Comparison of ENCODE assay signal across 8 mouse cellular contexts in genomic region chr9:64769066-64769695, GRCm38 (mm10). TPM values are rescaled to one million over a fixed set of nuclear protein-coding genes. Genes with fewer than 3 reads are reported as not detected.
DNase-seq lines count a peak whose midpoint lies in the region; ATAC-seq and TF ChIP-seq lines count a peak whose summit lies in the region.

No protein-coding gene starts in this region.

- no peaks in the 10 kb centered on the region for H3K27me3 ChIP-seq in forebrain, postnatal 0 days (ENCODE audit: insufficient read depth, low read length)
- H3K27me3 ChIP-seq in forebrain, embryonic 13.5 days = no peaks in the 10 kb centered on the region
- no peaks in the 10 kb centered on the region for H3K27me3 ChIP-seq in embryonic facial prominence, embryonic 15.5 days

- peak; percentile 62 for DNase-seq in forebrain, postnatal 0 days
- peak; percentile 35 for DNase-seq in lung, adult 2 months
- no peak for DNase-seq in lung, postnatal 25 days (ENCODE audit: low spot score)
- DNase-seq in adrenal gland, postnatal 25 days = peak; percentile 42

- H3K4me3 ChIP-seq in forebrain, postnatal 0 days (ENCODE audit: low read depth, low read length) = no peak overlapping the region
- no peak overlapping the region for H3K4me3 ChIP-seq in forebrain, embryonic 13.5 days
- no peak overlapping the region for H3K4me3 ChIP-seq in lung, adult 2 months (replicated peaks; ENCODE audit: extremely low read depth, low read depth, low read length)
- no peak overlapping the region for H3K4me3 ChIP-seq in embryonic facial prominence, embryonic 15.5 days (replicated peaks)

- H3K36me3 ChIP-seq in forebrain, postnatal 0 days (ENCODE audit: insufficient read depth) = no peaks in the 10 kb centered on the region
- H3K36me3 ChIP-seq in forebrain, embryonic 13.5 days (ENCODE audit: poor library complexity, severe bottlenecking) = no peaks in the 10 kb centered on the region
- no peaks in the 10 kb centered on the region for H3K36me3 ChIP-seq in embryonic facial prominence, embryonic 15.5 days

- 0 out of 2 replicates have a peak overlapping the region, but pooled peaks have one; percentile 45 for H3K27ac ChIP-seq in forebrain, postnatal 0 days (ENCODE audit: low read depth, low read length)
- no peak overlapping the region for H3K27ac ChIP-seq in forebrain, embryonic 13.5 days
- peak overlapping the region; percentile 71 for H3K27ac ChIP-seq in embryonic facial prominence, embryonic 15.5 days (replicated peaks)

- WGBS in forebrain, postnatal 0 days = 27% methylated on average over 9 of the region's 9 CpGs
- 43% methylated on average over 9 of the region's 9 CpGs for WGBS in forebrain, embryonic 13.5 days
- 52% methylated on average over 9 of the region's 9 CpGs for WGBS in lung, adult 2 months
- 23% methylated on average over 9 of the region's 9 CpGs for WGBS in embryonic facial prominence, embryonic 15.5 days

- no peak overlapping the region for H3K4me2 ChIP-seq in forebrain, postnatal 0 days (ENCODE audit: low read depth)
- H3K4me2 ChIP-seq in forebrain, embryonic 13.5 days = no peak overlapping the region
- no peak overlapping the region for H3K4me2 ChIP-seq in embryonic facial prominence, embryonic 15.5 days (replicated peaks)

- H3K4me1 ChIP-seq in forebrain, postnatal 0 days (ENCODE audit: insufficient read depth) = no peaks in the 10 kb centered on the region
- no peaks in the 10 kb centered on the region; the same call in 1 of the 2 replicates for H3K4me1 ChIP-seq in forebrain, embryonic 13.5 days
- no peaks in the 10 kb centered on the region for H3K4me1 ChIP-seq in lung, adult 2 months (ENCODE audit: control insufficient read depth, insufficient read depth, low read length)
- no peaks in the 10 kb centered on the region for H3K4me1 ChIP-seq in embryonic facial prominence, embryonic 15.5 days

- peak; percentile 47; the same call in 1 of the 2 replicates for ATAC-seq in forebrain, postnatal 0 days
- no peak for ATAC-seq in forebrain, embryonic 13.5 days
- no peak for ATAC-seq in embryonic facial prominence, embryonic 15.5 days (ENCODE audit: insufficient number of reproducible peaks, low FRiP score, low TSS enrichment, low read depth)
- ATAC-seq in megakaryocyte progenitor cell, adult 5-6 weeks (replicated peaks; ENCODE audit: poor library complexity) = 0 out of 2 replicates have a peak, but pooled peaks have one; percentile 32
- no peak for ATAC-seq in megakaryocyte-erythroid progenitor cell, adult 5-6 weeks (replicated peaks; ENCODE audit: low FRiP score, low TSS enrichment, poor library complexity, severe bottlenecking)

- H3K9ac ChIP-seq in forebrain, postnatal 0 days = no peak overlapping the region
- H3K9ac ChIP-seq in forebrain, embryonic 13.5 days = no peak overlapping the region
- no peak overlapping the region for H3K9ac ChIP-seq in embryonic facial prominence, embryonic 15.5 days

- no peak for TF ChIP-seq POLR2A in lung, adult 2 months (IDR thresholded peaks at IDR 0.05; ENCODE audit: borderline replicate concordance, extremely low read depth, low read depth, low read length)

- peak; percentile 59 for TF ChIP-seq CTCF in forebrain, postnatal 0 days (IDR thresholded peaks at IDR 0.05; ENCODE audit: low read depth)
- TF ChIP-seq CTCF in lung, adult 2 months (IDR thresholded peaks at IDR 0.05; ENCODE audit: insufficient read depth, low read length) = peak; percentile 39

- no peaks in the 10 kb centered on the region for H3K9me3 ChIP-seq in forebrain, postnatal 0 days (ENCODE audit: low read length)
- H3K9me3 ChIP-seq in forebrain, embryonic 13.5 days (replicated peaks) = no peaks in the 10 kb centered on the region
- H3K9me3 ChIP-seq in embryonic facial prominence, embryonic 15.5 days (replicated peaks) = no peaks in the 10 kb centered on the region

RNA-seq across cellular contexts. Expression of gene Rab11a, which starts 31.6 kb away (rescaled TPM):
- total RNA-seq in forebrain, postnatal 0 days (2014; rRNA removed) = 212 and 236 TPM in 2 replicates
- 449 and 471 TPM in 2 replicates for polyA plus RNA-seq in forebrain, postnatal 0 days (2015; fragmentation: Nextera tagmentation; extraction: Ambion mirVana)
- polyA plus RNA-seq in forebrain, embryonic 13.5 days (2015; fragmentation: Nextera tagmentation; extraction: Ambion mirVana) = 337 and 338 TPM in 2 replicates
- 74.4 and 109 TPM in 2 replicates for polyA plus RNA-seq in lung, adult 2 months (2012; rRNA removed)
- 217 and 270 TPM in 2 replicates for total RNA-seq in adrenal gland, postnatal 25 days (2021)
- polyA plus RNA-seq in embryonic facial prominence, embryonic 15.5 days (2015; fragmentation: Nextera tagmentation; extraction: Ambion mirVana) = 388 and 415 TPM in 2 replicates
- 130 and 178 TPM in 2 replicates for total RNA-seq in megakaryocyte progenitor cell, adult 5-6 weeks (2015)
- 84.2 and 91.4 TPM in 2 replicates for total RNA-seq in megakaryocyte progenitor cell, adult 5-6 weeks (2017)
- 64.7 and 115 TPM in 2 replicates for total RNA-seq in megakaryocyte-erythroid progenitor cell, adult 5-6 weeks (2014; fragmentation: Nextera tagmentation)
- 82.7 and 113 TPM in 2 replicates for total RNA-seq in megakaryocyte-erythroid progenitor cell, adult 5-6 weeks (2017)

RNA-seq across cellular contexts. Expression of gene Dennd4a, which starts 42.0 kb away (rescaled TPM):
- total RNA-seq in forebrain, postnatal 0 days (2014; rRNA removed) = 10.5 and 18.5 TPM in 2 replicates
- 2.8 and 5.2 TPM in 2 replicates for polyA plus RNA-seq in forebrain, postnatal 0 days (2015; fragmentation: Nextera tagmentation; extraction: Ambion mirVana)
- polyA plus RNA-seq in forebrain, embryonic 13.5 days (2015; fragmentation: Nextera tagmentation; extraction: Ambion mirVana) = 6.7 and 8.9 TPM in 2 replicates
- 9.0 and 16.5 TPM in 2 replicates for polyA plus RNA-seq in lung, adult 2 months (2012; rRNA removed)
- total RNA-seq in adrenal gland, postnatal 25 days (2021) = 21.5 and 26.7 TPM in 2 replicates
- polyA plus RNA-seq in embryonic facial prominence, embryonic 15.5 days (2015; fragmentation: Nextera tagmentation; extraction: Ambion mirVana) = 7.2 and 8.5 TPM in 2 replicates
- 37.1 and 47.0 TPM in 2 replicates for total RNA-seq in megakaryocyte progenitor cell, adult 5-6 weeks (2015)
- total RNA-seq in megakaryocyte progenitor cell, adult 5-6 weeks (2017) = 24.9 and 28.4 TPM in 2 replicates
- 56.7 and 85.2 TPM in 2 replicates for total RNA-seq in megakaryocyte-erythroid progenitor cell, adult 5-6 weeks (2014; fragmentation: Nextera tagmentation)
- total RNA-seq in megakaryocyte-erythroid progenitor cell, adult 5-6 weeks (2017) = 46.2 and 50.6 TPM in 2 replicates

Comparison
In these comparisons a context has a peak if more than half of its experiments do, and no peak if none do; other contexts are left out.
1. ATAC-seq: peak in forebrain, postnatal 0 days (single experiment) and megakaryocyte progenitor cell, adult 5-6 weeks (single experiment); none in forebrain, embryonic 13.5 days (single experiment), embryonic facial prominence, embryonic 15.5 days (single experiment) and megakaryocyte-erythroid progenitor cell, adult 5-6 weeks (single experiment).